Mouse (Mus musculus) hindbrain, embryonic 12.5 days (tissue): ENCODE data around the gene Chchd6. TPM values are rescaled to one million over a fixed set of nuclear protein-coding genes. Genes with fewer than 3 reads are reported as not detected.

Source experiments
- ATAC-seq: fragments of 200-750 bp; cut with Nextera tagmentation; 2 replicates; pipeline ENCODE4 v1.8.0; 2017; ENCODE audit warnings: moderate TSS enrichment; ENCODE audit not compliant: low FRiP score
- H3K27ac ChIP-seq: fragments of 300-500 bp; sonication (generic); 2 replicates; pipeline ENCODE4 v1.5.1; 2016; ENCODE audit warnings: mild to moderate bottlenecking
- H3K27me3 ChIP-seq: fragments of 300-500 bp; sonication (generic); 2 replicates; pipeline ENCODE4 v1.6.1; 2016; ENCODE audit warnings: mild to moderate bottlenecking
- H3K36me3 ChIP-seq: fragments of 300-500 bp; sonication (generic); 2 replicates; pipeline ENCODE4 v1.6.1; 2016; ENCODE audit warnings: mild to moderate bottlenecking
- H3K4me1 ChIP-seq: fragments of 300-500 bp; sonication (generic); 2 replicates; pipeline ENCODE4 v1.6.1; 2016
- H3K4me2 ChIP-seq: fragments of 300-500 bp; sonication (generic); replicated peaks from 2 replicates; pipeline ENCODE4 v1.6.1; 2016; ENCODE audit warnings: mild to moderate bottlenecking
- H3K4me3 ChIP-seq: fragments of 300-500 bp; sonication (generic); 2 replicates; pipeline ENCODE4 v1.5.1; 2016; ENCODE audit warnings: mild to moderate bottlenecking
- H3K9ac ChIP-seq: fragments of 300-500 bp; sonication (generic); 2 replicates; pipeline ENCODE4 v1.6.1; 2016; ENCODE audit warnings: mild to moderate bottlenecking, moderate library complexity
- H3K9me3 ChIP-seq: fragments of 300-500 bp; sonication (generic); replicated peaks from 2 replicates; pipeline ENCODE4 v1.6.1; 2016; ENCODE audit warnings: mild to moderate bottlenecking
- WGBS: fragments of 180-500 bp; shearing (Covaris S2); methylation state at CpG from one replicate; pipeline ENCODE4 v1.1.7; 2016; 5-methylcytosine and 5-hydroxymethylcytosine counted together
- polyA plus RNA-seq: library from polyadenylated mRNA; unstranded; fragments of >200 nt; fragmentation: Nextera tagmentation; extraction: Ambion mirVana; gene quantifications from 2 replicates; pipeline ENCODE4 v1.2.1, GENCODE M21; 2016

Gene Chchd6
- polyA plus RNA-seq, 1 experiment from 2014 or later = 82.4 TPM

GRCm38 (mm10) chr6:89407247-89407889 lies 188.1 kb downstream of the Chchd6 start:
- 80% methylated on average over 3 of the region's 3 CpGs for WGBS
- Histone ChIP-seq H3K4me1 (no peaks in the 10 kb centered on the region), H3K27me3 (no peaks in the 10 kb centered on the region), H3K4me3 (no peak overlapping the region), H3K27ac (no peak overlapping the region), H3K9ac (no peak overlapping the region), H3K9me3 (no peaks in the 10 kb centered on the region), H3K36me3 (no peaks in the 10 kb centered on the region), H3K4me2 (no peak overlapping the region)
- no peak for ATAC-seq

DNA sequence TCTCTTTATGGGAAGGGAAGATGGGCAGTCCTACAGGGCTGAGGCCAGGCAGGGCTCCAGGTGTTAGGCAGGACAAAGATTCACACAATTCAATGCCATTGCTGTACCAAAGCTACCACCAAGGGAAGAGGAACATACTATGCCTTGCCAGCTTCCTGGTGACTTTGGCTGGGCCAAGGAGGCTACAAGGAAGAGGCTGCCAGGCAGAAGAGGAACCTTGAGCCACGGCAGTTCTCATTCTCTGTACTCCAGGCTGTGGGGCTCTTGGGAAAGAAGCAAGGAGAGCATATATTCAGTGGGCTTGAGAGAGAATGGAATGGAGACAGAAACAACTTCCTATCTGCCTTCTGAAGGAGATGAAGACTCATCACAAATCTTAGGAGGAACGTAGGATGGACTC lies 190.5 kb downstream of the Chchd6 start:
- H3K36me3 ChIP-seq = no peaks in the 10 kb centered on the region
- no peak overlapping the region for H3K4me3 ChIP-seq
- no peak overlapping the region for H3K9ac ChIP-seq
- WGBS = 80% methylated on average over 2 of the region's 2 CpGs
- no peak overlapping the region for H3K4me2 ChIP-seq
- no peak overlapping the region for H3K27ac ChIP-seq
- no peaks in the 10 kb centered on the region for H3K9me3 ChIP-seq
- no peak for ATAC-seq
- H3K27me3 ChIP-seq = no peaks in the 10 kb centered on the region
- H3K4me1 ChIP-seq = no peaks in the 10 kb centered on the region

GRCm38 (mm10) chr6:89403257-89404225 lies 191.9 kb downstream of the Chchd6 start:
- Histone ChIP-seq H3K4me2 (no peak overlapping the region), H3K27ac (no peak overlapping the region)

GRCm38 (mm10) chr6:89402406-89402805 lies 193.0 kb downstream of the Chchd6 start:
- ATAC-seq = no peak
- Histone ChIP-seq H3K4me1 (no peaks in the 10 kb centered on the region), H3K4me2 (no peak overlapping the region), H3K9ac (no peak overlapping the region), H3K36me3 (no peaks in the 10 kb centered on the region), H3K27ac (no peak overlapping the region), H3K27me3 (no peaks in the 10 kb centered on the region), H3K9me3 (no peaks in the 10 kb centered on the region), H3K4me3 (no peak overlapping the region)
- WGBS = 69% methylated on average over 2 of the region's 2 CpGs

More at GRCm38 (mm10) chr6:89403257-89404225, 191.9 kb downstream of the Chchd6 start:
- H3K4me3 ChIP-seq = no peak overlapping the region
- WGBS = 73% methylated on average over 2 of the region's 2 CpGs
- no peaks in the 10 kb centered on the region for H3K9me3 ChIP-seq
- no peak for ATAC-seq
- H3K36me3 ChIP-seq = no peaks in the 10 kb centered on the region
- H3K4me1 ChIP-seq = no peaks in the 10 kb centered on the region
- H3K27me3 ChIP-seq = no peaks in the 10 kb centered on the region
- H3K9ac ChIP-seq = no peak overlapping the region

- no peak overlapping the region for H3K4me3 ChIP-seq
- 93% methylated on average over 1 of the region's 1 CpGs for WGBS
- no peak overlapping the region for H3K27ac ChIP-seq
- no peaks in the 10 kb centered on the region for H3K27me3 ChIP-seq
- H3K4me1 ChIP-seq = no peaks in the 10 kb centered on the region
- H3K9me3 ChIP-seq = no peaks in the 10 kb centered on the region
- no peak for ATAC-seq
- H3K36me3 ChIP-seq = no peaks in the 10 kb centered on the region
- H3K4me2 ChIP-seq = no peak overlapping the region
- no peak overlapping the region for H3K9ac ChIP-seq
These were observed 195.9 kb downstream of the Chchd6 start for GRCm38 (mm10) chr6:89399564-89399963.

DNA sequence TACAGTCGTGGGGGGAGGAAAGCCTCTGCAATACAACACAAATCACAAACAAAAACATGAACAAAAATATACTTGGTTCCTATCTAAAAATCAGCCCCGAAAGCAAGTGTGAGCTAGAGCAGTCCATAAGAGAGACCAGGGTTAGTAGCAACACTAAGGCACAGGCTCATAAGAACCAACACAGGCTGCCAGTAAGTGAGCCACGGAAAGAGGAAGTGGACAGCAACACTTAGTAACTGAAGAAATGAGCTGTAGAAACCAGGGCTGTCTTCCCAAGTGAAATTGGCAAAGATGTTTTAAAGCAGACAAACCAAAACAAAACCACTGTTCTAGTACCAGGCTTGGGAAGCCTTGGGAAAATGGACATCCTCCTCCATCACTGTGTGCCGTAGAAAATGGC lies 197.5 kb downstream of the Chchd6 start:
- Histone ChIP-seq H3K4me3 (no peak overlapping the region), H3K4me1 (no peaks in the 10 kb centered on the region), H3K9ac (no peak overlapping the region), H3K27me3 (no peaks in the 10 kb centered on the region), H3K9me3 (no peaks in the 10 kb centered on the region), H3K36me3 (no peaks in the 10 kb centered on the region), H3K27ac (no peak overlapping the region), H3K4me2 (no peak overlapping the region)
- no peak for ATAC-seq
- 92% methylated on average over 4 of the region's 4 CpGs for whole genome bisulfite sequencing

- 92% methylated on average over 2 of the region's 2 CpGs for WGBS
- ATAC-seq = no peak
These were observed 201.6 kb downstream of the Chchd6 start for GRCm38 (mm10) chr6:89393820-89394219.

DNA sequence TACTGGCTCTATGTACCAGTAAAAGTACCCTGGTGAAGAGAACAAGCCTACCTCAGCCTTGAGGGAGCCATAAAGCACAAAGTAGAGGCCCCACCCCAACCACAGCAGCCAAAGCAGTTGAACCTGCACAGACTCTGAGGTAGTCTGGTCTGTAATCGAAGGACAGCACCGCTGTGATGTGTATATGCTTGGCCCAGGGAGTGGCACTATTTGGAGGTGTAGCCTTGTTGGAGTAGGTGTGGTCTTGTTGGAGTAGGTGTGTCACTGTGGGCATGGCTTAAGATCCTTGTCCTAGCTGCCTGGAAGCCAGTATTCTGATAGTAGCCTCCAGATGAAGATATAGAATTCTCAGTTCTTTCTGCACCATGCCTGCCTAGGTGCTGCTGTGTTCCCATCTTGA lies 203.2 kb downstream of the Chchd6 start:
- no peak for ATAC-seq
- H3K9ac ChIP-seq = no peak overlapping the region
- no peaks in the 10 kb centered on the region for H3K9me3 ChIP-seq
- no peaks in the 10 kb centered on the region for H3K27me3 ChIP-seq
- WGBS = 90% methylated on average over 2 of the region's 2 CpGs
- no peaks in the 10 kb centered on the region for H3K36me3 ChIP-seq
- H3K27ac ChIP-seq = no peak overlapping the region
- H3K4me2 ChIP-seq = no peak overlapping the region
- H3K4me3 ChIP-seq = no peak overlapping the region
- H3K4me1 ChIP-seq = peaks cover 8% of the 10 kb centered on the region

More at GRCm38 (mm10) chr6:89393820-89394219, 201.6 kb downstream of the Chchd6 start:
- H3K4me1 ChIP-seq = peaks cover 8% of the 10 kb centered on the region
- H3K9me3 ChIP-seq = no peaks in the 10 kb centered on the region
- no peak overlapping the region for H3K4me3 ChIP-seq
- H3K9ac ChIP-seq = no peak overlapping the region
- no peaks in the 10 kb centered on the region for H3K36me3 ChIP-seq
- no peaks in the 10 kb centered on the region for H3K27me3 ChIP-seq
- no peak overlapping the region for H3K4me2 ChIP-seq
- no peak overlapping the region for H3K27ac ChIP-seq

DNA sequence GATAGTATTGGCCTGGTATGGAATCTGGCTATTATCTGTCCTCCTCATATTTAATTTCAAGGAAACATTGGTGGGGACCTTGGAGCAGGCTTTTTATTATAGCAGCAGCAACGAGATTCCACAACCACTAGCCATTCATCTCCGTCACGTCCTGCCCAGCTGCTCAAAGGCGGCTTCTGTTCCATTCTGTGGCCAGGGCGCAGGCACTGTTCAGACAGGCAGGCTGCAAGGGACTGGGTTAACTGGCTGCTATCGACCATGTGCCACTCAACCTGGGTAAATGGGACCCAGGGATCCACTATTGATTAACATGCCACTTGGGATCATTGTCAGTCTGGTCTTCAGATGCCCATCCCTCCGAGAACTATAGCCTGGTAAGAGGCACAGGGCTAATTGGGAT lies 205.7 kb downstream of the Chchd6 start:
- H3K27me3 ChIP-seq = no peaks in the 10 kb centered on the region
- H3K36me3 ChIP-seq = no peaks in the 10 kb centered on the region
- peaks cover 8% of the 10 kb centered on the region for H3K4me1 ChIP-seq
- peak; percentile 67; the same call in 1 of the 2 replicates for ATAC-seq
- H3K9me3 ChIP-seq = no peaks in the 10 kb centered on the region
- no peak overlapping the region for H3K4me3 ChIP-seq
- peak overlapping the region; percentile 67; the same call in 1 of the 2 replicates for H3K27ac ChIP-seq
- H3K4me2 ChIP-seq = no peak overlapping the region
- H3K9ac ChIP-seq = no peak overlapping the region
- 61% methylated on average over 7 of the region's 7 CpGs for WGBS

DNA sequence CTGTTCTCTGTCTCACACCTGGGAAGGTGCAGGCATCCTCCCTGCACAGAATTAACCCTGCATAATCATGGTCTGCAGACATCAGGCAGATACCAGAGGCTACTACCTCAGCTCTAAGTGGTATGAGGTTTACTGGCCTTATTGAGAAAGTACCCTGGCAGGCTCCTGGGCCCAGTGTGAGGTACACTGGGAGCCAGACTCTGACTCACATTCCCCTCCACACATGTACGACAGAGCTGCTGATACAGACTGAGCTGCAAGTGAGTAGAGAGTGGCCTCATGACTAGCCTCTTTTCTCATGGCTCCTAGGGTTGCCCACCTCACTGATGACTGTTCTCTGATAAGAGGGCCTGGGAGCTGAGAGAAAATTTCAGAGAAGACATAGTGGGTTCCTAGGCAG lies 208.5 kb downstream of the Chchd6 start:
- Histone ChIP-seq H3K27ac (no peak overlapping the region), H3K4me2 (no peak overlapping the region), H3K27me3 (no peaks in the 10 kb centered on the region), H3K9me3 (no peaks in the 10 kb centered on the region), H3K4me1 (peaks cover 12% of the 10 kb centered on the region), H3K36me3 (no peaks in the 10 kb centered on the region), H3K9ac (no peak overlapping the region), H3K4me3 (no peak overlapping the region)
- ATAC-seq = no peak
- 89% methylated on average over 1 of the region's 1 CpGs for WGBS

- H3K27me3 ChIP-seq = no peaks in the 10 kb centered on the region
- 90% methylated on average over 2 of the region's 2 CpGs for WGBS
- no peak overlapping the region for H3K27ac ChIP-seq
- no peaks in the 10 kb centered on the region for H3K9me3 ChIP-seq
- H3K9ac ChIP-seq = no peak overlapping the region
- no peak overlapping the region for H3K4me2 ChIP-seq
- peaks cover 10% of the 10 kb centered on the region; the same call in 1 of the 2 replicates for H3K4me1 ChIP-seq
- no peak for ATAC-seq
- H3K4me3 ChIP-seq = no peak overlapping the region
- H3K36me3 ChIP-seq = no peaks in the 10 kb centered on the region
These were observed 210.8 kb downstream of the Chchd6 start for GRCm38 (mm10) chr6:89384699-89385098.

GRCm38 (mm10) chr6:89381851-89382250 lies 213.6 kb downstream of the Chchd6 start:
- 15% methylated on average over 5 of the region's 5 CpGs for WGBS
- H3K4me2 ChIP-seq = no peak overlapping the region
- no peak overlapping the region for H3K9ac ChIP-seq
- no peak overlapping the region for H3K4me3 ChIP-seq
- no peak for ATAC-seq
- no peaks in the 10 kb centered on the region for H3K36me3 ChIP-seq
- H3K27me3 ChIP-seq = no peaks in the 10 kb centered on the region
- H3K9me3 ChIP-seq = no peaks in the 10 kb centered on the region
- peaks cover 7% of the 10 kb centered on the region; the same call in 1 of the 2 replicates for H3K4me1 ChIP-seq
- H3K27ac ChIP-seq = no peak overlapping the region
